Mouse (Mus musculus): Measurements from ENCODE around the gene Rnf214. TPM values are rescaled to one million over a fixed set of nuclear protein-coding genes. Genes with fewer than 3 reads are reported as not detected.

The Rnf214 gene
- polyA plus RNA-seq, 1 experiment from 2014 or later = 52.1 TPM

GRCm38 (mm10) chr9:45932571-45933415 is 26.1 kb upstream of the Rnf214 start:
- no peak for ATAC-seq (ENCODE audit: insufficient number of reproducible peaks, low FRiP score, low TSS enrichment, low read depth)
- Histone ChIP-seq H3K4me2 (replicated peaks) (no peak overlapping the region), H3K36me3 (peaks cover 33% of the 10 kb centered on the region), H3K4me3 (replicated peaks) (no peak overlapping the region), H3K9me3 (replicated peaks) (no peaks in the 10 kb centered on the region), H3K27me3 (no peaks in the 10 kb centered on the region), H3K27ac (replicated peaks) (no peak overlapping the region; the same call in 1 of the 2 replicates), H3K4me1 (peaks cover 27% of the 10 kb centered on the region), H3K9ac (no peak overlapping the region)
- WGBS = 65% methylated on average over 11 of the region's 11 CpGs

GRCm38 (mm10) chr9:45931958-45932357 is 25.2 kb upstream of the Rnf214 start:
- Histone ChIP-seq H3K4me1 (peaks cover 27% of the 10 kb centered on the region), H3K27ac (replicated peaks) (no peak overlapping the region), H3K4me3 (replicated peaks) (no peak overlapping the region), H3K9ac (no peak overlapping the region), H3K27me3 (no peaks in the 10 kb centered on the region), H3K36me3 (peaks cover 41% of the 10 kb centered on the region), H3K4me2 (replicated peaks) (no peak overlapping the region), H3K9me3 (replicated peaks) (no peaks in the 10 kb centered on the region)
- 59% methylated on average over 1 of the region's 1 CpGs for WGBS
- no peak for ATAC-seq (ENCODE audit: insufficient number of reproducible peaks, low FRiP score, low TSS enrichment, low read depth)

GRCm38 (mm10) chr9:45929285-45929684 is 22.6 kb upstream of the Rnf214 start:
- Histone ChIP-seq H3K4me2 (replicated peaks) (no peak overlapping the region), H3K4me1 (peaks cover 10% of the 10 kb centered on the region), H3K4me3 (replicated peaks) (no peak overlapping the region), H3K27me3 (no peaks in the 10 kb centered on the region), H3K9ac (no peak overlapping the region), H3K27ac (replicated peaks) (no peak overlapping the region), H3K9me3 (replicated peaks) (no peaks in the 10 kb centered on the region), H3K36me3 (peaks cover 58% of the 10 kb centered on the region)
- 83% methylated on average over 5 of the region's 5 CpGs for WGBS
- no peak for ATAC-seq (ENCODE audit: insufficient number of reproducible peaks, low FRiP score, low TSS enrichment, low read depth)

- Histone ChIP-seq H3K9me3 (replicated peaks) (no peaks in the 10 kb centered on the region), H3K9ac (no peak overlapping the region), H3K27ac (replicated peaks) (no peak overlapping the region), H3K36me3 (peaks cover 79% of the 10 kb centered on the region), H3K4me1 (no peaks in the 10 kb centered on the region), H3K4me3 (replicated peaks) (no peak overlapping the region), H3K4me2 (replicated peaks) (no peak overlapping the region), H3K27me3 (no peaks in the 10 kb centered on the region)
- 37% methylated on average over 1 of the region's 1 CpGs for WGBS
- no peak for ATAC-seq (ENCODE audit: insufficient number of reproducible peaks, low FRiP score, low TSS enrichment, low read depth)
Measured at GRCm38 (mm10) chr9:45919895-45920294, 13.2 kb upstream of the Rnf214 start.

- no peaks in the 10 kb centered on the region for H3K9me3 ChIP-seq (replicated peaks)
- H3K9ac ChIP-seq = no peak overlapping the region
- no peak for ATAC-seq (ENCODE audit: insufficient number of reproducible peaks, low FRiP score, low TSS enrichment, low read depth)
- H3K4me3 ChIP-seq (replicated peaks) = no peak overlapping the region
- WGBS = 81% methylated on average over 5 of the region's 5 CpGs
- H3K4me1 ChIP-seq = no peaks in the 10 kb centered on the region
- H3K27me3 ChIP-seq = no peaks in the 10 kb centered on the region
- H3K27ac ChIP-seq (replicated peaks) = no peak overlapping the region
- no peak overlapping the region for H3K4me2 ChIP-seq (replicated peaks)
- H3K36me3 ChIP-seq = peaks cover 86% of the 10 kb centered on the region
Measured at GRCm38 (mm10) chr9:45917041-45917934, 10.6 kb upstream of the Rnf214 start.

GRCm38 (mm10) chr9:45915659-45916058 is 8.9 kb upstream of the Rnf214 start:
- no peak overlapping the region for H3K4me2 ChIP-seq (replicated peaks)
- no peak for ATAC-seq (ENCODE audit: insufficient number of reproducible peaks, low FRiP score, low TSS enrichment, low read depth)
- H3K9me3 ChIP-seq (replicated peaks) = no peaks in the 10 kb centered on the region
- no peak overlapping the region for H3K27ac ChIP-seq (replicated peaks)
- H3K4me3 ChIP-seq (replicated peaks) = no peak overlapping the region
- no peaks in the 10 kb centered on the region for H3K27me3 ChIP-seq
- WGBS = 92% methylated on average over 2 of the region's 2 CpGs
- no peaks in the 10 kb centered on the region for H3K4me1 ChIP-seq
- H3K36me3 ChIP-seq = peaks cover 88% of the 10 kb centered on the region
- H3K9ac ChIP-seq = no peak overlapping the region

- H3K9ac ChIP-seq = no peak overlapping the region
- no peaks in the 10 kb centered on the region for H3K9me3 ChIP-seq (replicated peaks)
- H3K4me2 ChIP-seq (replicated peaks) = no peak overlapping the region
- ATAC-seq (ENCODE audit: insufficient number of reproducible peaks, low FRiP score, low TSS enrichment, low read depth) = no peak
- H3K36me3 ChIP-seq = peaks cover 75% of the 10 kb centered on the region
- no peak overlapping the region for H3K4me3 ChIP-seq (replicated peaks)
- WGBS = 83% methylated on average over 1 of the region's 1 CpGs
- H3K4me1 ChIP-seq = peaks cover 12% of the 10 kb centered on the region
- H3K27me3 ChIP-seq = no peaks in the 10 kb centered on the region
- H3K27ac ChIP-seq (replicated peaks) = no peak overlapping the region
Measured at GRCm38 (mm10) chr9:45911673-45912072, 5.0 kb upstream of the Rnf214 start.

GRCm38 (mm10) chr9:45910995-45911394 is 4.3 kb upstream of the Rnf214 start:
- no peak overlapping the region for H3K4me3 ChIP-seq (replicated peaks)
- no peak for ATAC-seq (ENCODE audit: insufficient number of reproducible peaks, low FRiP score, low TSS enrichment, low read depth)
- H3K4me1 ChIP-seq = peaks cover 12% of the 10 kb centered on the region
- no peak overlapping the region for H3K9ac ChIP-seq
- H3K27me3 ChIP-seq = no peaks in the 10 kb centered on the region
- no peak overlapping the region for H3K27ac ChIP-seq (replicated peaks)
- peaks cover 69% of the 10 kb centered on the region for H3K36me3 ChIP-seq
- WGBS = 86% methylated on average over 3 of the region's 3 CpGs
- no peaks in the 10 kb centered on the region for H3K9me3 ChIP-seq (replicated peaks)
- H3K4me2 ChIP-seq (replicated peaks) = no peak overlapping the region

- peak overlapping the region; percentile 94 for H3K27ac ChIP-seq (replicated peaks)
- WGBS = 0% methylated on average over 19 of the region's 19 CpGs
- H3K4me1 ChIP-seq = peaks cover 25% of the 10 kb centered on the region
- H3K27me3 ChIP-seq = no peaks in the 10 kb centered on the region
- peak overlapping the region; percentile 77 for H3K4me3 ChIP-seq (replicated peaks)
- peaks cover 40% of the 10 kb centered on the region for H3K36me3 ChIP-seq
- ATAC-seq (ENCODE audit: insufficient number of reproducible peaks, low FRiP score, low TSS enrichment, low read depth) = peak; percentile 6; the same call in 1 of the 2 replicates
- H3K9me3 ChIP-seq (replicated peaks) = no peaks in the 10 kb centered on the region
- peak overlapping the region; percentile 95 for H3K9ac ChIP-seq
- H3K4me2 ChIP-seq (replicated peaks) = peak overlapping the region; percentile 68
Measured at GRCm38 (mm10) chr9:45907078-45907428, 342 bp upstream of the Rnf214 start.

- peak; percentile 25; the same call in 1 of the 2 replicates for ATAC-seq (ENCODE audit: insufficient number of reproducible peaks, low FRiP score, low TSS enrichment, low read depth)
- peaks cover 25% of the 10 kb centered on the region for H3K4me1 ChIP-seq
- WGBS = under 1% methylated on average over 18 of the region's 27 CpGs
Measured at GRCm38 (mm10) chr9:45905811-45906237, 887 bp downstream of the Rnf214 start.

GRCm38 (mm10) chr9:45905196-45905595 is 1.5 kb downstream of the Rnf214 start:
- Histone ChIP-seq H3K4me1 (peaks cover 25% of the 10 kb centered on the region), H3K36me3 (peaks cover 30% of the 10 kb centered on the region), H3K27me3 (no peaks in the 10 kb centered on the region), H3K9ac (peak overlapping the region; percentile 95; the same call in 1 of the 2 replicates), H3K4me2 (replicated peaks) (peak overlapping the region; percentile 68), H3K27ac (replicated peaks) (0 out of 2 replicates have a peak overlapping the region, but pooled peaks have one; percentile 94), H3K4me3 (replicated peaks) (peak overlapping the region; percentile 77), H3K9me3 (replicated peaks) (no peaks in the 10 kb centered on the region)
- WGBS = 47% methylated on average over 4 of the region's 4 CpGs
- no peak for ATAC-seq (ENCODE audit: insufficient number of reproducible peaks, low FRiP score, low TSS enrichment, low read depth)

More at GRCm38 (mm10) chr9:45905811-45906237, 887 bp downstream of the Rnf214 start:
- Histone ChIP-seq H3K4me3 (replicated peaks) (peak overlapping the region; percentile 77), H3K27me3 (no peaks in the 10 kb centered on the region), H3K9me3 (replicated peaks) (no peaks in the 10 kb centered on the region), H3K4me2 (replicated peaks) (peak overlapping the region; percentile 68), H3K27ac (replicated peaks) (peak overlapping the region; percentile 94), H3K36me3 (peaks cover 35% of the 10 kb centered on the region), H3K9ac (peak overlapping the region; percentile 95)

Measured in embryonic facial prominence, embryonic 15.5 days (tissue).